Mouse (Mus musculus) limb, embryonic 14.5 days (tissue): ENCODE data around the gene Jmjd8. TPM values are rescaled to one million over a fixed set of nuclear protein-coding genes. Genes with fewer than 3 reads are reported as not detected.

ENCODE experiments used
- ATAC-seq: fragments of 200-750 bp; cut with Nextera tagmentation; 2 replicates; pipeline ENCODE4 v1.8.0; 2017; ENCODE audit warnings: low read depth, moderate number of reproducible peaks, moderate TSS enrichment; ENCODE audit not compliant: low FRiP score
- DNase-seq: peaks from one replicate; pipeline ENCODE4 v3.0.0-alpha.2; 2015; ENCODE audit warnings: low spot score
- H3K27ac ChIP-seq: fragments of 300-500 bp; sonication (generic); replicated peaks from 2 replicates; pipeline ENCODE4 v1.5.1; 2014; ENCODE audit warnings: low read depth, mild to moderate bottlenecking, low read length, moderate library complexity, mixed read lengths
- H3K27me3 ChIP-seq: fragments of 300-500 bp; sonication (generic); 2 replicates; pipeline ENCODE4 v1.6.1; 2014; ENCODE audit warnings: low read length, mixed read lengths; ENCODE audit not compliant: control insufficient read depth, insufficient read depth
- H3K36me3 ChIP-seq: fragments of 300-500 bp; sonication (generic); 2 replicates; pipeline ENCODE4 v1.6.1; 2014; ENCODE audit warnings: mild to moderate bottlenecking, low read length, moderate library complexity, mixed read lengths; ENCODE audit not compliant: control insufficient read depth, insufficient read depth
- H3K4me1 ChIP-seq: fragments of 300-500 bp; sonication (generic); 2 replicates; pipeline ENCODE4 v1.6.1; 2014; ENCODE audit warnings: antibody characterized with exemption, low read length, mixed read lengths; ENCODE audit not compliant: control insufficient read depth, insufficient read depth
- H3K4me2 ChIP-seq: fragments of 300-500 bp; sonication (generic); replicated peaks from 2 replicates; pipeline ENCODE4 v1.6.1; 2014; ENCODE audit warnings: low read depth, mild to moderate bottlenecking, low read length, moderate library complexity; ENCODE audit not compliant: severe bottlenecking
- H3K4me3 ChIP-seq: fragments of 300-500 bp; sonication (generic); replicated peaks from 2 replicates; pipeline ENCODE4 v1.5.1; 2014; ENCODE audit warnings: low read length
- H3K9ac ChIP-seq: fragments of 300-500 bp; sonication (generic); 2 replicates; pipeline ENCODE4 v1.6.1; 2014; ENCODE audit warnings: mild to moderate bottlenecking, low read depth, low read length, moderate library complexity; ENCODE audit not compliant: severe bottlenecking
- H3K9me3 ChIP-seq: fragments of 300-500 bp; sonication (generic); 2 replicates; pipeline ENCODE4 v1.6.1; 2016; ENCODE audit warnings: low read length; ENCODE audit not compliant: control insufficient read depth
- POLR2A ChIP-seq: fragments of 200-500 bp; IDR thresholded peaks from 2 replicates; pipeline ENCODE4 v1.8.0; 2012; ENCODE audit warnings: inconsistent platforms, mild to moderate bottlenecking, moderate library complexity, borderline replicate concordance; ENCODE audit not compliant: insufficient read depth, insufficient read length; ENCODE audit errors: extremely low read depth
- WGBS: fragments of 180-500 bp; shearing (Covaris S2); extraction: QIAGEN DNeasy Blood & Tissue Kit; methylation state at CpG from one replicate; pipeline ENCODE4 v1.1.7; 2014; 5-methylcytosine and 5-hydroxymethylcytosine counted together
- polyA plus RNA-seq, 2 experiments: library from polyadenylated mRNA; depleted of rRNA in 1 of 2; stranded (reverse) in 1 of 2; unstranded in 1 of 2; fragments of >200 nt; fragmentation: Nextera tagmentation in 1 of 2; extraction: Ambion mirVana in 1 of 2; gene quantifications; 2 replicates each; pipeline versions ENCODE4 v1.2.1 to v1.2.3; 2012 to 2014

Jmjd8 gene
- polyA plus RNA-seq, 2 experiments, result 41.5 to 64.4 TPM

DNA sequence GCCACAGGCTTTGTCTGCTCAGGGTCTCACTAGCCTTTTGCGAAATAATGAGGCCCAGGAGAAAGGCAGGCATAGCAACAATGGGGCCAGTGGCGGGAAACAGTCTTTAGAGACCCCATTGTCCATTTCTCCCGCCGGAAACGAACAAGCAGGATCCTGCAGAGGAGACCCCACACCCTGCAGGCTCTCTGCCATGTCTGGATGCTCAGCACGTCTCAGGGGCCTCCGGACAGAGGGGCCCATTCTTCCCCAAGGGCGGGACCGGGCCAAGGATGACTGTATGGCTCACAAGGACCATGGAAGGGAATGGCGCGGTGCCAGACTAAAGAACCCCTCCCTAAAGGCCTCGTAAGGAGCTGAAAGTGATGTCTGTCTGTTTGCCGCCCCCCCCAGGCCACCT lies 34.5 kb upstream of the Jmjd8 start:
- Histone ChIP-seq H3K9ac (no peak overlapping the region), H3K27ac (no peak overlapping the region), H3K36me3 (peaks cover 7% of the 10 kb centered on the region), H3K4me1 (peaks cover 27% of the 10 kb centered on the region), H3K9me3 (no peaks in the 10 kb centered on the region), H3K4me3 (no peak overlapping the region), H3K4me2 (no peak overlapping the region), H3K27me3 (no peaks in the 10 kb centered on the region)
- 83% methylated on average over 13 of the region's 13 CpGs for WGBS
- ATAC-seq (no peak), DNase-seq (no peak)
- no peak for TF ChIP-seq POLR2A

DNA sequence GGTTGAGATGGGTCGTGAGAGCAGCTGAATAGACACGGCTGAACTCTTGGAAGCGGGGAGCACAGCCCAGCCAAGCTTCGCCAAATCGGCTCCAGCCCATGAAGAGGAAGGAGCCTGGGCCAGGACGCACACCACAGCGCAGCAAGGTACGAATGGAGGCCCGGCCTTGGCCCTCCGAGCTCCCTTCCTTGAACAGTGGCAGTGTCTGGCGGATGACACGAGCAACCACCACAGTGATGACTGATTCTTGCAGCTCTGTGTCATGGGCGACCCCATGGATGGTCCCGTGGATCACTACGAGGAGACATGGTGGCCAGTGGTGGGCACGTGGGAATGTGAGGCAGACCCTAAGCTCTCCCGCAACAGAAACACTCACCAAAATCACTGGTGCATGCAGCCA lies 33.7 kb upstream of the Jmjd8 start:
- peak overlapping the region; percentile 97; the same call in 1 of the 2 replicates for H3K4me2 ChIP-seq
- no peak for DNase-seq
- no peak for ATAC-seq
- H3K4me3 ChIP-seq, result no peak overlapping the region
- no peaks in the 10 kb centered on the region for H3K27me3 ChIP-seq
- no peaks in the 10 kb centered on the region for H3K36me3 ChIP-seq
- H3K4me1 ChIP-seq, result peaks cover 27% of the 10 kb centered on the region
- H3K27ac ChIP-seq, result no peak overlapping the region
- TF ChIP-seq POLR2A, result no peak
- WGBS, result 92% methylated on average over 17 of the region's 17 CpGs
- no peak overlapping the region for H3K9ac ChIP-seq
- no peaks in the 10 kb centered on the region for H3K9me3 ChIP-seq

DNA sequence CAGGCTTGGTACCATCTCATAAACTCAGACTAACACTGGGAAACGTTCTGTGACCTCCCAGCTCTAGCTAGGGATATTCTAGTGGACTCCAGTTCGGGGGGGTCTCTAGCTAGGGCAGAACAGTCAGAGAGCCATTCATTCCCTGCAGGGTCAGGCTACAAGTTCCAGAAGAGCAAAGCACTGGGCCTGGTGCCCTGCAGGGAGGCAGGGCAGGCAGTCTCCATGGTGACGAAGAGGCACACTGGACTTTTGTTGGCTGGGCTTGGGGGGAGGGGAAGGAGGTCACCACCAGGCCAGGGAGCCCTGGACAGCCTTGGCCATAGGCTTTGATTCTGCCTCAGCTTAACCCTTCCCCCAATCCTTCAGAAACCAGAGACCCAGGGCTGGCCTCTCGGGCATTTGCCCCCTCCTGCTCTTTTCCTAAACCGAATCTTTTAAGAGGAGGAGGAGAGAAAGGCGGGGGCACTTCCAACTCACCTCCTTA lies 33.0 kb upstream of the Jmjd8 start, which contains the start of gene AC134908.4:
AC134908.4 (minus strand) TSS at position 51 of the 484 bp plus-strand sequence.
- Histone ChIP-seq H3K9ac (peak within 1 kb of the TSS; percentile 70), H3K4me1 (peaks cover 27% of the 10 kb centered on the region), H3K9me3 (no peaks in the 10 kb centered on the region), H3K4me3 (peak within 1 kb of the TSS; percentile 81), H3K36me3 (no peaks in the 10 kb centered on the region), H3K4me2 (peak within 1 kb of the TSS; percentile 97), H3K27me3 (no peaks in the 10 kb centered on the region), H3K27ac (no peak within 1 kb of the TSS)
- DNase-seq, result peak; percentile 32
- no peak for TF ChIP-seq POLR2A
- 12% methylated on average over 6 of the region's 6 CpGs for WGBS
- no peak for ATAC-seq

DNA sequence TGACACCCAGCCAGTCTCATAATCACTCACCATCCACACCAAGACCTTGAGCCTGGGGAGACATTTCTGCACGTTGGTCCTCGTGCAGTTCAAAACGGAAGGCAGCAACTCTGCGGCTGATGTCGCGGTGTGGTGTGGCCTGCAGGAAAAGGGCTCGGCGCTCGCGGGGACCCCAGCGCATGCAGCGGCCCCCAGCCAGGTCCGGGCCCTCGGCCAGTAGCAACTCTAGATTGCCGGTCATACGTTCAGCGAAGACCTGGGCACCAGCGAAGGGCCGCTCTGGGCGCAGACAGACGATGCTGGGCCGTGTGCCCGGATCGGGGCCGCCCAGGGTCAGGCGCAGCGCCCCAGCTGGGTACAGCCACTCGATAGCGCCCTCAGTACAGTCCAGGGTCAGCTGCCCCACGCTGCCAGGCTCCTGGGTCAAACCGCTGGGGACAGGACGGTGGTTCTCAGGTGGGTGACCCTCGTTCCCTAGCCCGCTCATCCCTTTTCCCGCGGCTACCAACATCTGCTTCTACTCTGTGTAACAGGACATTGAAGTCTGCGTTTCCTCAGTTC lies 32.4 kb upstream of the Jmjd8 start:
- H3K36me3 ChIP-seq, result no peaks in the 10 kb centered on the region
- DNase-seq (no peak), ATAC-seq (no peak)
- peak overlapping the region; percentile 70 for H3K9ac ChIP-seq
- no peaks in the 10 kb centered on the region for H3K27me3 ChIP-seq
- no peak for TF ChIP-seq POLR2A
- peak overlapping the region; percentile 81 for H3K4me3 ChIP-seq
- peak overlapping the region; percentile 97 for H3K4me2 ChIP-seq
- no peaks in the 10 kb centered on the region for H3K9me3 ChIP-seq
- WGBS, result under 1% methylated on average over 29 of the region's 37 CpGs
- H3K27ac ChIP-seq, result no peak overlapping the region
- H3K4me1 ChIP-seq, result peaks cover 23% of the 10 kb centered on the region

DNA sequence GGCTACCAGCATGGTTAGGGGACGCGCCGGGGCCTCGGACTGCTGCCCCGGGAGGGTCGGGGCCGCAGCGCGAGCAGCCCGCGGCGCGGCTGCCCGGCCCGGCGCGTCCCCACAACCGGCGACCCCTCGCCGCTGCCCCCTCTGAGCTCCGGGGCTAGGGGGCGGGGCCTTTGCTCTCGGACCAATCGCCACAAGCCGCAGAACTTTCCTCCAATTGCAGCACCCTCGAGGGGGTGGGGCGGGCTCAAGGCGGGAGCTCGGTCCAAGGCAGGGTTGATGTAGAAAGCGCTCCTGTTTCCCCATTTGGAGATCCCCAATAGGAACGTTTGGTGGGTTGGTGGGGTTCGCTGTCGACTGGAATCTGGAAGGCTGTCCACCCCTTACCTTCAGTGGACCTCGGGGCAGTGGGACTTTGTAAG lies 31.7 kb upstream of the Jmjd8 start, which contains the start of gene Metrn:
Metrn (minus strand) TSS at position 186 of the 419 bp plus-strand sequence.
- peak within 1 kb of the TSS; percentile 70 for H3K9ac ChIP-seq
- H3K9me3 ChIP-seq, result no peaks in the 10 kb centered on the region
- peak within 1 kb of the TSS; percentile 97 for H3K4me2 ChIP-seq
- peak; percentile 92 for ATAC-seq
- peak; percentile 82 for DNase-seq
- H3K4me1 ChIP-seq, result peaks cover 21% of the 10 kb centered on the region
- WGBS, result under 1% methylated on average over 29 of the region's 35 CpGs
- peak within 1 kb of the TSS; percentile 81 for H3K4me3 ChIP-seq
- H3K27ac ChIP-seq, result 0 out of 2 replicates have a peak within 1 kb of the TSS, but pooled peaks have one; percentile 4
- no peaks in the 10 kb centered on the region for H3K36me3 ChIP-seq
- TF ChIP-seq POLR2A, result 0 out of 2 replicates have a peak, but pooled peaks have one; percentile 29
- H3K27me3 ChIP-seq, result no peaks in the 10 kb centered on the region
